In genomic region chr5:21413322-21413721, GRCm38 (mm10) we compare ENCODE assay signal across 27 mouse cellular contexts. TPM values are rescaled to one million over a fixed set of nuclear protein-coding genes. Genes with fewer than 3 reads are reported as not detected.
"Had no signal": no experiment of that assay in that cellular context is flagged by ENCODE, and none has a peak within 500 bp of the region (broad histone marks: within the 10 kb centered on the region; RNA-seq: fewer than 3 reads in every experiment).

No protein-coding gene starts in this region.

- H3K4me2 ChIP-seq: heart, embryonic 12.5 days; hindbrain, embryonic 12.5 days; hindbrain, embryonic 14.5 days; limb, embryonic 12.5 days; liver, embryonic 11.5 days; liver, embryonic 13.5 days had no signal

- H3K9me3 ChIP-seq: heart, embryonic 10.5 days; hindbrain, embryonic 10.5 days; hindbrain, embryonic 12.5 days; limb, embryonic 10.5 days; limb, embryonic 12.5 days; liver, embryonic 13.5 days had no signal

- H3K27ac ChIP-seq: gastrocnemius, adult 2 months; heart, embryonic 10.5 days; hindbrain, embryonic 10.5 days; hindbrain, embryonic 12.5 days; hindbrain, embryonic 14.5 days; layer of hippocampus, adult 2 months; left cerebral cortex, adult 2 months; limb, embryonic 10.5 days; limb, embryonic 12.5 days; liver, embryonic 13.5 days had no signal

- DNase-seq: gastrocnemius, adult 2 months; gastrocnemius, postnatal 10 days; gastrocnemius, postnatal 25 days; heart, adult 18-20 months; heart, postnatal 10 days; heart, postnatal 4 days; kidney, adult 11 months; kidney, adult 8-10 months; kidney, postnatal 10 days; kidney, postnatal 25 days; kidney, postnatal 4 days; liver; liver, embryonic 13.5 days had no signal

- H3K27me3 ChIP-seq: heart, embryonic 12.5 days; hindbrain, embryonic 12.5 days; limb, embryonic 12.5 days; liver, embryonic 13.5 days had no signal

- H3K4me1 ChIP-seq: hindbrain, embryonic 10.5 days; hindbrain, embryonic 12.5 days; limb, embryonic 10.5 days; limb, embryonic 12.5 days had no signal

- H3K9ac ChIP-seq: heart, embryonic 12.5 days; hindbrain, embryonic 12.5 days; hindbrain, embryonic 14.5 days; limb, embryonic 12.5 days; liver, embryonic 13.5 days had no signal

- H3K4me3 ChIP-seq: gastrocnemius, adult 2 months; heart, embryonic 10.5 days; heart, embryonic 12.5 days; hindbrain, embryonic 10.5 days; hindbrain, embryonic 12.5 days; layer of hippocampus, adult 2 months; left cerebral cortex, adult 2 months; limb, embryonic 10.5 days; limb, embryonic 12.5 days; liver, embryonic 13.5 days had no signal

- ATAC-seq: hindbrain, embryonic 16.5 days; inflammation-experienced regulatory T-cells, adult 6 months; intestine, embryonic 16.5 days had no signal

- H3K36me3 ChIP-seq: heart, embryonic 10.5 days; heart, embryonic 12.5 days; hindbrain, embryonic 10.5 days; hindbrain, embryonic 12.5 days; limb, embryonic 10.5 days; limb, embryonic 12.5 days; liver, embryonic 13.5 days had no signal

RNA-seq across cellular contexts. Expression of gene Ccdc146, which starts 11.2 kb away (rescaled TPM):
- polyA plus RNA-seq: kidney, embryonic 14.5 days; limb, embryonic 10.5 days; liver, embryonic 11.5 days; liver, embryonic 13.5 days had no signal
